Mouse (Mus musculus) limb, embryonic 15.5 days (tissue): Measurements from ENCODE around the gene 2010111I01Rik. TPM values are rescaled to one million over a fixed set of nuclear protein-coding genes. Genes with fewer than 3 reads are reported as not detected.

Source experiments
- microRNA counts: library from miRNA; unstranded; fragments of <30 nt; microRNA quantifications from one replicate; lab custom pipeline; 2016
- microRNA-seq: library from miRNA; unstranded; fragments of <30 nt; microRNA quantifications from one replicate; pipeline ENCODE4, GENCODE M21; 2016
- polyA plus RNA-seq: library from polyadenylated mRNA; unstranded; fragments of >200 nt; fragmentation: Nextera tagmentation; extraction: Ambion mirVana; gene quantifications from 2 replicates; pipeline ENCODE4 v1.2.1, GENCODE M21; 2015

The 2010111I01Rik gene
- polyA plus RNA-seq, 1 experiment from 2014 or later: 240 TPM

MicroRNAs within 50 kb of the gene (microRNA counts, 519-probe panel; counts per million panel counts)
- microRNA mmu-miR-23b (lab: Ali Mortazavi, UCI) (3,900 counts per million, percentile 90 among the panel's probes with 10 or more counts), microRNA mmu-miR-24 (lab: Ali Mortazavi, UCI) (3,375 counts per million, percentile 79 among the panel's probes with 10 or more counts), microRNA mmu-miR-27b (lab: Ali Mortazavi, UCI) (2,985 counts per million, percentile 68 among the panel's probes with 10 or more counts)

Small RNA genes lying within 50 kb of the gene (microRNA-seq; reads per million reads assigned to microRNA genes)
- 58,383 reads per million, percentile 99 among the genes with 10 or more reads in this experiment for gene Mir23b
- not detected for gene Mir24-1
- 4,307 reads per million, percentile 87 among the genes with 10 or more reads in this experiment for gene Mir27b
- not detected for gene Mir3074-1

Other genes with a start within 250 kb of the 2010111I01Rik start
- 26.6 and 30.3 TPM in 2 replicates for gene Platr25, start 204.2 kb upstream of the 2010111I01Rik start, polyA plus RNA-seq
- gene Gm5141, start 179.1 kb upstream of the 2010111I01Rik start, polyA plus RNA-seq: 9.7 and 13.3 TPM in 2 replicates
- gene Fbp2, start 106.5 kb upstream of the 2010111I01Rik start, polyA plus RNA-seq: 2.7 and 5.1 TPM in 2 replicates
- 1.4 and 1.5 TPM in 2 replicates for gene Fbp1, start 76.6 kb upstream of the 2010111I01Rik start, polyA plus RNA-seq